Mouse (Mus musculus) embryo, embryonic 11.5 days (tissue): ENCODE results near the gene Dhx58.
"Not testable (repeated sequence)": the region's sequence is repeated elsewhere in the genome, so short reads cannot be mapped to it uniquely, and the experiment has no call there.

Experiments used
- DNase-seq: peaks from one replicate; pipeline ENCODE4 v3.0.0-alpha.2; 2012; ENCODE audit warnings: low read depth, low spot score

Gene Dhx58

GRCm38 (mm10) chr11:100701301-100701700, 2.8 kb downstream of the Dhx58 start:
- DNase-seq: no peak

DNA sequence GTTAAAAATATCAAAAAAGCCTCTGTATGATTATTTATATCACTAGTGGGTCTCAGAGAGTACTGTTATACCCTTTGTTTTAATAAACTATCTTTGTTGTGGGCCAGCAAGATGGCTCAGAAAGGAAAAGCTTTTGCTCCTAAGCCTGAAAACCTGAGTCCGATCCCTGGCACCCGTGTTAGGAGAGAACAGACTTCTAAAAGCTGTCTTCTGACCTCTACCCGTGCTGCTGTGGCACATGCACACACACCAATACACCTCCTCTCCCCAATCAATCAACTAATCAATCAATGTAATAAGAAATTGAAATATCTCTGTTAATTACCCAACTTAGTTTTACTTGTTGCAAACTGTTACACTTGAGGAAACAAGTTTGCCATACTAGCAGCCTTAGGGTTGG, 3.4 kb downstream of the Dhx58 start:
- DNase-seq: no peak

GRCm38 (mm10) chr11:100697921-100698320, 6.2 kb downstream of the Dhx58 start:
- DNase-seq: no peak

- DNase-seq: peak; percentile 57
Observed at GRCm38 (mm10) chr11:100694926-100695325, 9.1 kb downstream of the Dhx58 start.

DNA sequence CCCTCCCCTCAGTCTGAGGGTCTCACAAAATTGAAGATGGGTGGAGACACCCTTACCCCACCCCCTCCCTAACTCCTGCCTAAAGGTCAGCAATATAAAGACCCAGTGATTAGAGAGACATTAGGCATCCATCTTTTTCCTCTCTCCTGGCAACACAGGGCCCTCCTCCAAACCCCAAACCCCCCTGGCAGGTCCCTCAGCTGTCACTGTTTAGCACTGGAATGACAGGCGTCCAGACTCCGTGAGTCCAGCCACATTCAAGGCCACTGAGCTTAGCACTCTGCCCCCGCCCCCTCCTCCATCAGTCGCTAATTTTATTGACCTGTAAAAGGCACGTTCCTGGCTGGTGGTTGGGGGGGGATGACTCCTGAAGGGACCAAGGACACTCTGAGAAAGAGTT, 10.9 kb downstream of the Dhx58 start:
- DNase-seq: no peak

DNA sequence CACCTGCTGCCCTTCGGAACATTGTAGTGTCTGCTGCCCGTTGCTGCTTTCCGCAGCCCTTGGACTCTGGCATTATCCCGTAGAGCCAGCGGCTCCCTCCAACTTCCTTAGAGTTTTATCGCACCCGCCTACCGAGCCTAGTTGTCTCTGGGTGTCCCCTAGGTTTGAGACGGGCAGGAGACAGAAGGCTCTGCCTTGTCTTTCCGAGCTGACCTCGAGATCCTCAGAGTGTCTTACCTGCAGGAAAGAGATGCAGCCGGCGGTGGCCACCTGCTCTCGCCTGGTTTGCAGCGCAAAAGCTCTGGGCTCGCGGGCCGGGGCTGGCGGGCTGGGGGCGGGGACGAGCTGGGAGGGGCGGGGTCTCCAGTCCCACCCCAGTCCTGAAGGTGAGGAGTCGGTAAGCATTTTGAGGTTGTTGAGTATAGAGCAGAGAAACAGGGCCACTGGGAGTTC, 11.9 kb downstream of the Dhx58 start, which contains the start of gene Zfp385c:
TSS of gene Zfp385c (minus strand) at position 292 of the 453 bp plus-strand sequence.
- DNase-seq: no peak

DNA sequence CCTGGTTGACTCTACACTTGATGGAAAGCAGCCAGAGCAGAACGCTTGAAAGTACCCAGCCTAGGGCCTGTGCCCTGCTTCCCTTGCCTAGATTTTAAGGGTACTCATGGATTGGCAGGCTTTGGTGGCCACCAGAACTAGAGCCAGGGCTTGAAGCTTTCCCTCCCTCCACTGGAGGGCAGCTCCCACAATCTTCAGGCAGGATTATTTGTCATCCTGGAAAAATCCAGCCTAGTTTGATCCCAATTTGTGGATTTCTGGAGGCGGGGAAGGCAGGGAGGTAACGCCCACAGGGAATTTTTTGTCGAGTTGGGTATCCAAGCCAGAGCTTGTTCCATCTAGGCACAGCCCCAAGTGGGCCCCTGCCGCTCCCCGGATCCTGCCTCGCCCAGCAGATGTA, 13.7 kb downstream of the Dhx58 start:
- DNase-seq: no peak

DNA sequence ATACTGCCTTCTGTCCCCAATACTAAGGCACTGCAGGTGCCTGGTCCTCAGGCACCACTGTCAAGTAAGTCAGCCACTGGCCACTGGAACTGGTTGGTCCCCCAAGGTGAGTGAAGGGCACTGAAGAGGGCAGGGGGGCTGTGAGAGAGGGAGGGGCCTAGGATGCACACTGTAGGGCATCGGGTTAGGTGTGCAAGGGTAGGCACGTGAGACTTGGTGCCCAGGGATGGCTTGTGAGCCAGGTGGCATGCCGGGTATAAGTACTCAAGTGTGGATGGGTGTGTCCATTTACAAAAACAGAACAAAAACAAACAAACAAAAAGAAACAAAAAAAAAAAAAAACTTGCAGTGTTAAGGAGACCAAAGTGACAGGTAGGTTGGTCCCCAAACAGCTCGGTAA, 15.6 kb downstream of the Dhx58 start:
- DNase-seq: no peak

- DNase-seq: no peak
Observed at GRCm38 (mm10) chr11:100687265-100687664, 16.8 kb downstream of the Dhx58 start.

- DNase-seq: no peak
Observed at GRCm38 (mm10) chr11:100685371-100685770, 18.7 kb downstream of the Dhx58 start.

DNA sequence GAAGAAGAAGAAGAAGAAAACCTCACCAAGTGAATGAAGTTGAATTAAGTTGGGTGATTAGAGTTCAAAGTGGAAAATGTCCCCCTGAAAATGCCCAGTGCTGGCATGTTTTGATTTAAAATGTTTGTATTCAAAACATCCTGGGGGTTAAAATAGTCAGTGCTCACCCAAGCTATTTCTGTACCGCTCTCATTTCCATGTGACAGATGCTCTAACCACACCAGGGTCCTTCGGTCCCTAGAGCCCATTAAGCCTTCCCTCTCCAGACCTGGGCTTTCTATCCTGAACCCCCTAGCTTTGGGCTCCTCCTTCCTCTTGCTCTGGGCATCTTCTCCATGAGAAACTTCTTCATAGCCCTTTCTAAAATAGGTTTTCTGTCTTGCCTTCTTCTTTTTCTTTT, 20.0 kb downstream of the Dhx58 start:
- DNase-seq: no peak

- DNase-seq: no peak
Observed at GRCm38 (mm10) chr11:100682526-100682925, 21.5 kb downstream of the Dhx58 start.

- no peak for DNase-seq
Observed at GRCm38 (mm10) chr11:100681826-100682225, 22.2 kb downstream of the Dhx58 start.

DNA sequence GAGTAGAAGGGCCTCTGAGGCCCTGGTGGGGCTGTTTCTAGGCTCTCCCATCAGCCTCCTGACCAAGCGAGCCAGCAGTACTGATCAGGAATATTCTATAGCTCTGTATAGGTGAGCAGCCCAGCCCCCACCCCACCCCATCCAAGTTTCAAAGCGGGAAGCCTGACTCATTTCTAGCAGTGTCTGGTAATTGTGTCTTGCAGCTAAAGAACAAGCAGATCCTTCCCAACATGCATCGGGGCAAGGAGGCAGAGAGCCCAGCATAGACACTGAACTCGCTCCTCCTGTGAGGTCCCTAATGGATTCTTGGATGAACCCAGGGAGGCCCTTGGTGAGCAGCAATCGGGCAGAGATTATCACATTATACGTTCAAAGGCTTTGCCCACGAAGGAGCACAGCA, 26.3 kb downstream of the Dhx58 start:
- no peak for DNase-seq

DNA sequence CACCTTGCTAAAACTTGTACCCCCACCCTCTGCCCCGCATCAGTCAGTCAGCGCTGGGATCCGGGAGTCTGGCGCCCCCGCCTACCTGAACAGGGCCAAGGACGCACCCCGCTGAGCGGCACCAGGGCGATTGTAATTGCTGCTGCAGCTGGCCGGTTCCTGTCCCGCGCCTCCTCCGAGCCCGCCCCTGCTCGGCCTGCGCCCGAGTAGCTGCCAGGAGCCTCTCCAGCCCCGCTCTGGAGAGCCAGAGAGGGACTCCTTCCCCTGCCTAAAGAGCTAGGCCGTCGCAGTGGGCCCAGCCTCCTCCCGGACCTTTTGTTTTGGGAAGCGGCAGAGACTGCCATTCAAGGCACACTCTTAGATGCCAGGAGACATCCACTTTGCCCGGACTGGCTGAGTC, 30.9 kb downstream of the Dhx58 start:
- no peak for DNase-seq

DNA sequence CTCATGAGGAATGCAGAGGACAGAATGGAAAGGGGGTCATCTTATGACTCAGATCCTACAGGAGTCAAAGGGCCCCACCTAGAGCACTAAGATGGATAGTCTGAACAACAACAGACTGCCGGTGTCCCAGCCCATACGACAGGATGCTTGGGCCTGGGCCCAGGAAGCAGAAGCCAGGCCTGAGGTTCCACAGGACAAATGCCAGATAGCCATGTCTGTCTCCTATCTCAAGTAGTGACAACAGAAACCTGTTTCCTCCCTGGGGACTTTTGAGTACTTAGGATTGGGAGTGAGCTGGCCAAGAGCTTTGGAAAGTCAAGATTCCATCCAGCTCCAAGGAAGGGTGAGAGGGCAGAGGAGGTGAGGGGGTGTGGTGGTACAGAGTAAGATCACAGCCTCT, 32.1 kb downstream of the Dhx58 start:
- DNase-seq: no peak

- DNase-seq: no peak
Observed at GRCm38 (mm10) chr11:100671049-100671448, 33.0 kb downstream of the Dhx58 start.

GRCm38 (mm10) chr11:100659806-100660205, 44.3 kb downstream of the Dhx58 start:
- no peak for DNase-seq

- DNase-seq: no peak
Observed at GRCm38 (mm10) chr11:100656458-100656857, 47.6 kb downstream of the Dhx58 start.

DNA sequence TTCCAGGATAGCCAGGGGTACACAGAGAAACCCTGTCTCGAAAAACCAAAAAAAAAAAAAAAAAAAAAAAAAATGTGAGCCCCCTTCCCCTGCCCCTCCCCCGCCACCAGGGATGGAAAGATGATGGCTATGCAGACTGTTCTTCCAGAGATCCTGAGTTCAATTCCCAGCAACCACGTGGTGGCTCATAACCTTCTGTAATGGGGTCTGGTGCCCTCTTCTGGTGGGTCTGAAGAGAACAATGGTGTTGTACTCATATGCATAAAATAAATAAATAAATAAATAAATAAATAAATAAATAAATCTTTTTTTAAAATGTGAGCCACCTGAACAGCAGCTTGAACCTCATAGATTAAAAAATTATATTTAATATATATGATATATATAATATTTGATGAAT, 48.5 kb downstream of the Dhx58 start:
- DNase-seq: not testable (repeated sequence)

DNA sequence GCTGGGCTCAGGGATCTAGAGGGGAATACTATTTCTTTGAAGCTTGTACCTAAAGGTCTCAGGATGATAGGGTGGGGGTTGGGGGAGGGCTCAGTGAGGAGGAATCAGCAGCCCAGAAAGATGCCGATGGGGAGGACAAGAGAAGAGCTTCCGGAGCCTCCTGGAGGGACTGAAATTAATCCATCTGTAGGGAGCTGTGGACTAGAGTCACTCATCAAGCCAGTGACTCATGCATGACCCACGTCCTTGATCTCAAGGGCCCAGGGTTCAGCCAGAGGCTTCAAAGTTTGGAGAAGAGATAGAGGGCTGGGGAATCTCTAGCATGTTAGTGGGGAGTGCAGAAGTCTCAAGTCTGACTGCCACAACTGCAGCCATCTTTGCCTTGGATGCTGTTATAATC, 52.3 kb downstream of the Dhx58 start:
- no peak for DNase-seq

DNA sequence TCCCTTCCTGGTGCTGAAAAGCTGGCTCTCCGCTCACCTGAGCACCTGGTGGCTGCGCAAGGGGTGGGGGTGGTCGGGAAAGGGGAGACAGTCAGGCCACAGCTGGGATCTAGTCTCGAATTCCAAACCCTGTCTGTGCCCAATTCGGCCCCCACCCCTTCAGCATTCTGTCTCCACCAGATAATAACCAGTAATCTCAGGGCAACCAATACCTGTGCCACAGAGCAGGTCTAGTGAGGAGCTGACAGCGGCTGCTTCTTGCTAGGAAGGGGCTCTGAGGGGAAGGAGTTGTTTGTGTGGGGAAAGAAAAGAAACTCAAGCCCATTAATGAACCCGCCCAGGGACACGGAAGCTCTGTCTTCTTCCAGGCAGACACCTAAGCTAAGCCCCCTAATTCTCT, 52.9 kb downstream of the Dhx58 start:
- no peak for DNase-seq

DNA sequence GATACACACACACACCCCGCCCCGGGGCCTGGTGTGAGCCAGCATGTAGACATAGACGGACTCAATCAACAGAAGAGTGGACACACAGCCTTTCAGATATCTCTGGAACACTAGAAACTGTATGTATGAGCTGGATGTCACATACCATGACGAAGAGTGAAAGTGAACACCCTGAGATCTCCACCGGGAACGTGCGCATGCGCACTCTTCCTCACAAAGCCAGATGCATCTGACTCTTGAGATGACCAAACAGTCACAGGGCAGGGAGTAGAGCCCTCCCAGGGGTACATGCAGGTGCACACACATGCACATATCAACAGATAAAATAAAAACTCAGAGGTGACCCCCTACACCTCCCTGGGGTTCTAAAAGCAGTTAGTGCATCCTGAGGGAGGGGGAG, 55.7 kb downstream of the Dhx58 start:
- DNase-seq: no peak

DNA sequence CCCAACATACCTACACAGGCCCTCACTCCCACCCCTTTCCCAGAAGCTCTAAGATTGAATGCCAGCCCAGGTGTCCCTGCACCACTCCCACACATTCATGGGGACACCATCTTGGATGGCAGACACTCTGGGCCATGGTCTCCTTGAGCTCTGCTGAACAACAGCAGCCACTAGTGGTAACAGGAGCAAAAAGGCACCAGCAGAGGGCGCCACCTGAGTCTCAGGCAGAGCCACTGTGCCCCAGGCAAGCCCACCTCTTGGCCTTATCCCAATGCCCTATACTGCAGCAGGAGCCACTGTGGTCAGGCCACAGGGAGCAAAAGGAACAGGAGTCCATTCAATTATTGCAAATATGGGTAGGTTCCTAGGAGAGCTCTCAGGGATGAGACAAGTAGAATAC, 57.8 kb downstream of the Dhx58 start:
- DNase-seq: no peak
